Mouse (Mus musculus) kidney, adult 2 months (tissue): ENCODE data around the gene Ltbp3. TPM values are rescaled to one million over a fixed set of nuclear protein-coding genes. Genes with fewer than 3 reads are reported as not detected.

Experiments used
- DNase-seq: peaks from one replicate; pipeline ENCODE4 v3.0.0; 2021
- H3K27ac ChIP-seq: fragments of 200-500 bp; 2 replicates; pipeline ENCODE4 v1.5.1; 2012; ENCODE audit warnings: low read depth, low read length, control low read depth, inconsistent platforms; ENCODE audit not compliant: insufficient read depth
- H3K27me3 ChIP-seq: fragments of 200-500 bp; replicated peaks from 2 replicates; pipeline ENCODE4 v1.6.1; 2012; ENCODE audit warnings: mild to moderate bottlenecking, moderate library complexity, low read length, inconsistent platforms; ENCODE audit not compliant: control insufficient read depth, insufficient read depth
- H3K36me3 ChIP-seq: fragments of 200-500 bp; 2 replicates; pipeline ENCODE4 v1.6.1; 2012; ENCODE audit warnings: mild to moderate bottlenecking, moderate library complexity, low read length, inconsistent platforms; ENCODE audit not compliant: control insufficient read depth, insufficient read depth
- H3K4me1 ChIP-seq: fragments of 200-500 bp; 2 replicates; pipeline ENCODE4 v1.6.1; 2011; ENCODE audit warnings: low read length; ENCODE audit not compliant: control insufficient read depth, insufficient read depth
- H3K4me3 ChIP-seq: fragments of 200-500 bp; 2 replicates; pipeline ENCODE4 v1.5.1; 2011; ENCODE audit warnings: mild to moderate bottlenecking, low read depth, low read length, control low read depth; ENCODE audit not compliant: insufficient read depth
- CTCF ChIP-seq: fragments of 200-500 bp; conservative IDR thresholded peaks from 2 replicates; pipeline ENCODE4 v1.5.1; 2011; ENCODE audit warnings: low read depth, mild to moderate bottlenecking, control low read depth, low read length, moderate library complexity, mixed read lengths; ENCODE audit not compliant: insufficient read depth, insufficient read length
- POLR2A ChIP-seq: fragments of 200-500 bp; IDR thresholded peaks from one replicate; pipeline ENCODE4 v1.6.1; 2011; ENCODE audit warnings: low read depth, low read length, control low read depth
- WGBS: fragments of 180-500 bp; shearing (Covaris S2); methylation state at CpG from one replicate; pipeline ENCODE4 v1.1.7; 2018; 5-methylcytosine and 5-hydroxymethylcytosine counted together
- polyA plus RNA-seq: library from polyadenylated mRNA; depleted of rRNA; stranded (reverse); fragments of >200 nt; gene quantifications from 2 replicates; pipeline ENCODE4 v1.2.3, GENCODE M21; 2012

The Ltbp3 gene
- polyA plus RNA-seq, 1 experiment, result 52.8 TPM

GRCm38 (mm10) chr19:5725029-5725707 is 15.5 kb upstream of the Ltbp3 start:
- H3K27ac ChIP-seq, result peak overlapping the region; percentile 88
- no peaks in the 10 kb centered on the region for H3K27me3 ChIP-seq
- peak overlapping the region; percentile 70 for H3K4me3 ChIP-seq
- 53% methylated on average over 12 of the region's 12 CpGs for WGBS
- TF ChIP-seq POLR2A (no peak), CTCF (no peak)
- DNase-seq, result peak; percentile 40
- no peaks in the 10 kb centered on the region for H3K36me3 ChIP-seq
- peaks cover 16% of the 10 kb centered on the region; the same call in 1 of the 2 replicates for H3K4me1 ChIP-seq

GRCm38 (mm10) chr19:5725767-5726515 is 14.8 kb upstream of the Ltbp3 start, which contains the start of gene Ehbp1l1:
Ehbp1l1 (minus strand) TSS chr19:5726317.
- no peaks in the 10 kb centered on the region for H3K36me3 ChIP-seq
- H3K4me3 ChIP-seq, result peak within 1 kb of the TSS; percentile 70
- peaks cover 19% of the 10 kb centered on the region; the same call in 1 of the 2 replicates for H3K4me1 ChIP-seq
- peak within 1 kb of the TSS; percentile 88 for H3K27ac ChIP-seq
- 9% methylated on average over 49 of the region's 49 CpGs for WGBS
- peak; percentile 79 for DNase-seq
- no peak for TF ChIP-seq POLR2A
- no peak for TF ChIP-seq CTCF
- H3K27me3 ChIP-seq, result no peaks in the 10 kb centered on the region

- H3K36me3 ChIP-seq, result no peaks in the 10 kb centered on the region
- DNase-seq, result no peak
- peak overlapping the region; percentile 2; the same call in 1 of the 2 replicates for H3K4me3 ChIP-seq
- 60% methylated on average over 15 of the region's 15 CpGs for WGBS
- H3K27ac ChIP-seq, result peak overlapping the region; percentile 41
- H3K27me3 ChIP-seq, result no peaks in the 10 kb centered on the region
- TF ChIP-seq POLR2A (no peak), CTCF (no peak)
- H3K4me1 ChIP-seq, result peaks cover 21% of the 10 kb centered on the region; the same call in 1 of the 2 replicates
Measured at GRCm38 (mm10) chr19:5726961-5727578, 13.6 kb upstream of the Ltbp3 start.

- Histone ChIP-seq H3K4me1 (peaks cover 21% of the 10 kb centered on the region; the same call in 1 of the 2 replicates), H3K4me3 (peak overlapping the region; percentile 2; the same call in 1 of the 2 replicates), H3K27me3 (no peaks in the 10 kb centered on the region), H3K36me3 (no peaks in the 10 kb centered on the region), H3K27ac (peak overlapping the region; percentile 41)
- TF ChIP-seq POLR2A (no peak), CTCF (peak; percentile 98)
- peak; percentile 90 for DNase-seq
- WGBS, result 5% methylated on average over 14 of the region's 14 CpGs
Measured at GRCm38 (mm10) chr19:5727701-5728100, 13.0 kb upstream of the Ltbp3 start.

GRCm38 (mm10) chr19:5728631-5729443 is 11.9 kb upstream of the Ltbp3 start:
- peak; percentile 45 for DNase-seq
- Histone ChIP-seq H3K4me3 (peak overlapping the region; percentile 93), H3K27ac (peak overlapping the region; percentile 69), H3K27me3 (no peaks in the 10 kb centered on the region), H3K4me1 (peaks cover 21% of the 10 kb centered on the region; the same call in 1 of the 2 replicates), H3K36me3 (no peaks in the 10 kb centered on the region)
- 4% methylated on average over 36 of the region's 37 CpGs for WGBS
- no peak for TF ChIP-seq POLR2A
- no peak for TF ChIP-seq CTCF

GRCm38 (mm10) chr19:5729444-5729815 is 11.3 kb upstream of the Ltbp3 start, which contains the start of gene Fam89b:
Fam89b (minus strand) TSS chr19:5729653.
- peak within 1 kb of the TSS; percentile 93 for H3K4me3 ChIP-seq
- no peaks in the 10 kb centered on the region for H3K36me3 ChIP-seq
- WGBS, result under 1% methylated on average over 36 of the region's 37 CpGs
- H3K27me3 ChIP-seq, result no peaks in the 10 kb centered on the region
- TF ChIP-seq POLR2A (peak; percentile 89), CTCF (no peak)
- peak within 1 kb of the TSS; percentile 69 for H3K27ac ChIP-seq
- DNase-seq, result peak; percentile 94
- peaks cover 17% of the 10 kb centered on the region; the same call in 1 of the 2 replicates for H3K4me1 ChIP-seq
